Mouse (Mus musculus) limb, embryonic 11.5 days (tissue): ENCODE data around the gene Trim62. TPM values are rescaled to one million over a fixed set of nuclear protein-coding genes. Genes with fewer than 3 reads are reported as not detected.

Experiments
- ATAC-seq: fragments of 200-750 bp; cut with Nextera tagmentation; 2 replicates; pipeline ENCODE4 v1.8.0; 2017; ENCODE audit warnings: low read depth; ENCODE audit not compliant: insufficient number of reproducible peaks, low FRiP score, low TSS enrichment
- DNase-seq: peaks from one replicate; pipeline ENCODE4 v3.0.0-alpha.2; 2015; ENCODE audit warnings: low spot score
- H3K27ac ChIP-seq: fragments of 300-500 bp; sonication (generic); replicated peaks from 2 replicates; pipeline ENCODE4 v1.5.1; 2014; ENCODE audit warnings: low read depth, mild to moderate bottlenecking, low read length
- H3K27me3 ChIP-seq: fragments of 300-500 bp; sonication (generic); 2 replicates; pipeline ENCODE4 v1.6.1; 2014; ENCODE audit warnings: mild to moderate bottlenecking, low read length, mixed read lengths; ENCODE audit not compliant: control insufficient read depth, insufficient read depth
- H3K36me3 ChIP-seq: fragments of 300-500 bp; sonication (generic); 2 replicates; pipeline ENCODE4 v1.6.1; 2014; ENCODE audit warnings: mild to moderate bottlenecking, low read length, moderate library complexity, mixed read lengths; ENCODE audit not compliant: control insufficient read depth, insufficient read depth
- H3K4me1 ChIP-seq: fragments of 300-500 bp; sonication (generic); 2 replicates; pipeline ENCODE4 v1.6.1; 2014; ENCODE audit warnings: low read length, mixed read lengths; ENCODE audit not compliant: control insufficient read depth, insufficient read depth
- H3K4me2 ChIP-seq: fragments of 300-500 bp; sonication (generic); 2 replicates; pipeline ENCODE4 v1.6.1; 2014; ENCODE audit warnings: low read depth, mild to moderate bottlenecking, moderate library complexity; ENCODE audit not compliant: severe bottlenecking
- H3K4me3 ChIP-seq: fragments of 300-500 bp; sonication (generic); 2 replicates; pipeline ENCODE4 v1.5.1; 2014; ENCODE audit warnings: low read depth, low read length
- H3K9ac ChIP-seq: fragments of 300-500 bp; sonication (generic); 2 replicates; pipeline ENCODE4 v1.6.1; 2014; ENCODE audit warnings: mild to moderate bottlenecking, low read length
- H3K9me3 ChIP-seq: fragments of 300-500 bp; sonication (generic); 2 replicates; pipeline ENCODE4 v1.6.1; 2016; ENCODE audit warnings: low read length; ENCODE audit not compliant: control insufficient read depth
- WGBS: fragments of 180-500 bp; shearing (Covaris S2); extraction: QIAGEN DNeasy Blood & Tissue Kit; methylation state at CpG from one replicate; pipeline ENCODE4 v1.1.7; 2014; 5-methylcytosine and 5-hydroxymethylcytosine counted together
- polyA plus RNA-seq: library from polyadenylated mRNA; unstranded; fragments of >200 nt; fragmentation: Nextera tagmentation; extraction: Ambion mirVana; gene quantifications from 2 replicates; pipeline ENCODE4 v1.2.1, GENCODE M21; 2014

The Trim62 gene
- polyA plus RNA-seq = 10.3 and 11.7 TPM in 2 replicates

DNA sequence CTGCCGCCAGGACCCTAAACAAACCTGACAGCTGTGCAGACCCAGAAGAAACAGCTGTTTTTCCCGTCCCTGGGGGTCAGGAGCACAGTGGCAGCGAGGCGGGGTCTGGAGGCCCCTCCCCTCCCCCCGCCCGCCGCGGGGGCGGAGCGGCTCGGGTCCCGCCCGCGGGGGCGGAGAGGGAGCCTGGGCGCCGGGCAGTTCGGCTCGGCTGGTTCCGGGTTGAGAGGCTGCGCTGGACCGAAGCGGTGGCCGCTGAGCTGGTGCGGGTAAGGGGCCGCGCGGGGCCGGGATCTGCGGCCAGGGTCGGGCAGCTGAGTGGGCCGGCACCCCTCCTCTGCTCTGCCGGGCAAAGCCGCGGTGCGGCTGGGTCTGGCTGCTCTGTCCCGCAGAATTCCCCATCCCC lies at the start of gene Trim62:
Gene Trim62, plus strand, starts transcription at position 202 of the 403 bp plus-strand sequence.
- ATAC-seq = peak; percentile 42; the same call in 1 of the 2 replicates
- no peaks in the 10 kb centered on the region for H3K9me3 ChIP-seq
- H3K4me2 ChIP-seq = peak within 1 kb of the TSS; percentile 99
- H3K4me3 ChIP-seq = peak within 1 kb of the TSS; percentile 64
- DNase-seq = peak; percentile 83
- peaks cover 21% of the 10 kb centered on the region for H3K4me1 ChIP-seq
- H3K36me3 ChIP-seq = no peaks in the 10 kb centered on the region
- H3K27me3 ChIP-seq = no peaks in the 10 kb centered on the region
- peak within 1 kb of the TSS; percentile 60 for H3K9ac ChIP-seq
- H3K27ac ChIP-seq = no peak within 1 kb of the TSS; the same call in 1 of the 2 replicates
- 0% methylated on average over 35 of the region's 37 CpGs for WGBS

DNA sequence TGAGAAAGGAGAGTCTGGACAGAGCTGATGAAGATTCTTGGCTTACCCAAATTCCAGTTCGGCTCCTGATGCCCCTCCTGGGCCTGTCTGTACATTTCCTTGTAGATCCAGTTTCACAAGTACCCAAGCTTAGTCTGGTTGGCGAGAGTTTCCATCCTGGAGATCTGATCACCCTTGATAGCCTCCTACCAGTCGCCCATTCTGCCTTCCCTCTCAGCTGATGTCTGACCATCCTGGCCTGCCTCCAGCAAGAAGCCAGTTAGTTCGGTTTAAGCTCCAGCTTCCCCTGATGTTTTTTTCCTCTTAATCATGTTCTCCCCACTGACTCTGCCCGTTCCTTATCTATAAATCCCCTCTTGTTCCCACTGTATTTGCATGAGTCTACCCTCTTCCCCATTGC lies 45.2 kb upstream of the Trim62 start:
- H3K36me3 ChIP-seq = no peaks in the 10 kb centered on the region
- H3K4me3 ChIP-seq = no peak overlapping the region
- no peak for DNase-seq
- ATAC-seq = no peak
- no peak overlapping the region for H3K27ac ChIP-seq
- no peak overlapping the region for H3K4me2 ChIP-seq
- WGBS = 65% methylated on average over 5 of the region's 5 CpGs
- no peak overlapping the region for H3K9ac ChIP-seq
- peaks cover 11% of the 10 kb centered on the region for H3K4me1 ChIP-seq
- H3K27me3 ChIP-seq = no peaks in the 10 kb centered on the region
- no peaks in the 10 kb centered on the region for H3K9me3 ChIP-seq

DNA sequence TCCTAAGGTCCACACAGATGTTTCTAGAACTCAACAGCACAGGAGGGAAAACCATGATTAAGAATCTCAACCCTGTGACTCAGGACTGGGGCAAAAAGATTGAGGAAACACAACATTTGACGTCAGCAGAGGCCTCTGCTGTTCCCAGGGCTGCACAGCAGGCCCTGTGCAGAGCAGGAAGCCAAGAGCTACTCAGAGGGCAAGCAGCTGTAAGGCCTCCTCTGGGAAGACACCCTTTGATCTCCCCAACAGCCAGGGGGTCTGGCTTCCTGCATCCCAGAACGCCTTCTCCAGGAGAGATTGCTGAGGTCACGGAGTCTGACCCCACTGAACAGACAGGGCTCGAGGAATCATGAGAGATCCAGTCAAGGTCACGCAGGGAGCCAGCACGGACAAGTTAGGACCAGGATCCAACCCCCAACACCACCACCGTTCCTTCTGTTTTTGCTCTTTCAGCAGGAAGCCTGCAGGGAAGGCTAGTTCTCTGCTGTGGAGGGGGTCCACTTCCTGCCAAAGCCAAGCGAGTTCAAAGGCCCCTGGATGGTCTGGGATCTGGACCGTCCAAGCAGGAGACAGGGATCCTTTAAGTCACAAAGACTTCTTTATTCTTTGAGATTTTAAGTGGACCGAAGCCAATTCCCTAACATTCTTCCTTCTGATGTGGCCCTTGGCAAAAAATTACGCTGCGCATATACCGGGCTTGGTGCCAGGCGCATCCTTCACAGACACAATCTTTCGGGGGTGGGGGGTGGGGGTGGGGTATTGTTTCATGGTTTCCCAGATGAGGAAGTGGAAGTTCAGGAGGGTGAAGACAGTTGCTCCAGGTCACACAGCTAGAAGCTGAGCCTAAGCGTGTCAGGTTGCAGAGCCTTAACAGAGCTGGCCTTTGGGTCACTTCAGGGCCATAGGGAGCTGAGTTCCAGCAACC lies 43.3 kb upstream of the Trim62 start:
- 40% methylated on average over 16 of the region's 16 CpGs for WGBS

DNA sequence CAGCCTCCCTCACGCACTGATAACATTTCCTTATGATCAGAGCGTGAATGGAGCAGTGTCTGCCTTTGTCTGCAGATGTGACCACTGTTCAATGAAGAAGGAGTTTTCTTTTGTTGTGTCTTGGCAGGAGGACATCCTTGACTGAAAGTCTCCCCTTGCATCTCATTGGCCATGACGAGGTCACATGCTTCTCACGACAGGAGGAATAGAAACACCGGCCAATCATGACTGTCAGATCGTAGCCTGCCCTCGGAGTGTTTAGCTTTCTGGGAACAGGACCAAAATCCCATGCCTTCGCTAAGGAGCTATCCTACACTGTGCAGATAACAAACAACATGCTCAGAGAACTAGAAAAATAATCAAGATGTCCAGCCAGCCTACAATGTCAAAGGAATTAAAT lies 42.1 kb upstream of the Trim62 start:
- Histone ChIP-seq H3K4me2 (no peak overlapping the region), H3K4me1 (peaks cover 11% of the 10 kb centered on the region), H3K27ac (no peak overlapping the region), H3K36me3 (no peaks in the 10 kb centered on the region), H3K4me3 (no peak overlapping the region), H3K9ac (no peak overlapping the region), H3K27me3 (no peaks in the 10 kb centered on the region), H3K9me3 (no peaks in the 10 kb centered on the region)
- DNase-seq (no peak), ATAC-seq (no peak)
- 87% methylated on average over 8 of the region's 8 CpGs for WGBS

More for the DNA sequence above, 43.3 kb upstream of the Trim62 start:
- peaks cover 11% of the 10 kb centered on the region for H3K4me1 ChIP-seq
- ATAC-seq = no peak
- H3K4me2 ChIP-seq = no peak overlapping the region
- H3K4me3 ChIP-seq = no peak overlapping the region
- H3K9me3 ChIP-seq = no peaks in the 10 kb centered on the region
- peak; percentile 45 for DNase-seq
- no peak overlapping the region; the same call in none of the 2 replicates for H3K27ac ChIP-seq
- no peak overlapping the region for H3K9ac ChIP-seq
- H3K36me3 ChIP-seq = no peaks in the 10 kb centered on the region
- no peaks in the 10 kb centered on the region for H3K27me3 ChIP-seq

DNA sequence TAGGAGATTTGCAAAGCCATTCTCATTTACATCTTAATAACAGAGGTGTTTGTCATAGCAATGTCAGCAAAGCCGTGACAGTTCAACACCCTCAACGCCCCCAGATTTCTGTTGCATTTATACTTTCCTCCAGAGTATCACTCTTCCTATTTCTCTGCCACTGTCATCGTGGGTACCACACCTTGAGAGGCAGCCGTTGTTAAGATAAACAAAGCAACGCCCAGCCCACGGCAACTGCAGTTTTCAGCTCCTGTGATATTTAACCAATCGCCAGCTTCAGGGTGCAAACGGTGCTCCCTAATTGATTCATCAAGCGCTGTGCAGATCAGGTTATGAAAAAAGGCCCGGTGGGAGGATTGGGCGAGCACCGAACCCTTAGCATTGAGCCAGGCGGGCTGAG lies 38.8 kb upstream of the Trim62 start:
- H3K9ac ChIP-seq = no peak overlapping the region
- no peaks in the 10 kb centered on the region for H3K27me3 ChIP-seq
- no peak overlapping the region for H3K4me3 ChIP-seq
- no peaks in the 10 kb centered on the region for H3K9me3 ChIP-seq
- peaks cover 9% of the 10 kb centered on the region for H3K4me1 ChIP-seq
- WGBS = 45% methylated on average over 13 of the region's 13 CpGs
- DNase-seq (no peak), ATAC-seq (no peak)
- H3K4me2 ChIP-seq = no peak overlapping the region
- no peak overlapping the region for H3K27ac ChIP-seq
- H3K36me3 ChIP-seq = no peaks in the 10 kb centered on the region

DNA sequence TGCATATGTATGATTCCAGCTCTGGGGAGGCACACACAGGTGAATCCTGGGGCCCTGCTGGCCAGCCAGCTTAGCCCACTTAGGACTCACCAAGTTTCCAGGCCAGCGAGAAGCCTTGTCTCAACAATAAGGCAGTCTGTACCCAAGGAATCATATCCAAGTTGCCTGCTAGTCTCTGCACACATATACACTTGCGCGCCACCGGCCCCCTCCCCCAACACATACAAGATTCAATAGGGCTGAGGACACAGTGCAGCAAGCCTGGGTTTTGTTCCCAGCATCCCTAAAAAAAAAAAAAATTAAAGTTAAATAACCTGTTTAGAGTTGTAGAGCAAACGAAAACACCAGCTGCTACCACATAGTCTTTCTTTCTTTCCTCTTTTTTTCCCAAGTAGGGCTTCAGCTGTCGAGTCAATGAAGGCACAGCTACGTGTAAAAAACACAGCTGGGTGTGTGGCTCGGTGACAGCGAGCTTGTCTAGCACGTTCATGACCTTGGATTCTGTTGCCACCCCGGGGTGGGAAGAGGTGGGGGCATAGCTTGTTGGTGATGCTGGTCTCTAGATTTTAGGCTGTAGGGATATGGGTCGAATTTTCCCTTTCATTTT lies 37.9 kb upstream of the Trim62 start:
- H3K27ac ChIP-seq = no peak overlapping the region
- no peaks in the 10 kb centered on the region for H3K36me3 ChIP-seq
- no peak for DNase-seq
- H3K9ac ChIP-seq = no peak overlapping the region
- no peak overlapping the region for H3K4me2 ChIP-seq
- H3K4me1 ChIP-seq = 0 out of 2 replicates have a peak, but pooled peaks cover 1% of the 10 kb centered on the region
- H3K9me3 ChIP-seq = no peaks in the 10 kb centered on the region
- no peak for ATAC-seq
- H3K27me3 ChIP-seq = no peaks in the 10 kb centered on the region
- no peak overlapping the region for H3K4me3 ChIP-seq
- WGBS = 82% methylated on average over 12 of the region's 12 CpGs

DNA sequence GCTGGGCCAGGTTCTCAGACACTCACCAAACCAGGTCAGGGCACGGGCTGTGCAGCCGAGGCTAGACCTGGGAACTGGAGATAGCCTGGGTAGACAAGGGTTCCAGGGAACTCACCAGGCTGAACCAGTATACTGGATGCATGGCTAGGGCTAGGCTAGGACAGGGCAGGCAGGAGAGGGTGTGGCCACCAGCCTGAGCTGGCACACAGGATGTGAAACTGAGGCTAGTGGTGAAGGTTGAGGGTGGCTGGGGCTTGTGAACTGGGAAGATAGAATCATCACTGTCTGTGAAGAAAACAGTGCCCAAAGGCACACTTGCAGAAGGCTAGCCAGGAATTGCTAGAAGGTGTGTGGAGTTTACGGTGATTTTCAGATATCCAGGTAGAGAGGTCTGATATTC lies 34.4 kb upstream of the Trim62 start:
- whole genome bisulfite sequencing = 90% methylated on average over 3 of the region's 3 CpGs
- Histone ChIP-seq H3K27me3 (no peaks in the 10 kb centered on the region), H3K4me1 (no peaks in the 10 kb centered on the region), H3K27ac (no peak overlapping the region), H3K9me3 (no peaks in the 10 kb centered on the region), H3K36me3 (no peaks in the 10 kb centered on the region), H3K4me2 (no peak overlapping the region), H3K4me3 (no peak overlapping the region), H3K9ac (no peak overlapping the region)
- ATAC-seq = no peak
- DNase-seq = no peak

DNA sequence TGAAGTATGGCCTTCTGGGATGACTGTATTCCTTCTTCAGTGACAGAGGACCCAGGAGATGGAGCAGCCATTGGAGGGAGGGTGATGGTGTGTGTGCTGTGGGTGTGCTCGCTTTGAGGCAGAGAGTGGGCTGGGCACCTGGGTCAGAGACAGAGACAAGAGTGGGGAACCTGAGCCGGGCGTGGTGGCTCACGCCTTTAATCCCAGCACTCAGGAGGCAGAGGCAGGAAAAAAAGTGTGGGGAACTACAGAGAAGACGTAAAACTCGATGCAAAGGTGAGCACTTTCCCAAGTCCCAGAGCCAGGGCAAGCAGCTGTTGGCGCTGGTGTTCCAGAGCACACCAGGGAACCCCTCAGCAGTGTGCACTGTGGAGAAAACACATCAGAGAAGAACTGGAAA lies 33.7 kb upstream of the Trim62 start:
- Histone ChIP-seq H3K27me3 (no peaks in the 10 kb centered on the region), H3K9ac (no peak overlapping the region), H3K4me2 (no peak overlapping the region), H3K36me3 (no peaks in the 10 kb centered on the region), H3K4me1 (no peaks in the 10 kb centered on the region), H3K9me3 (no peaks in the 10 kb centered on the region), H3K27ac (no peak overlapping the region), H3K4me3 (no peak overlapping the region)
- ATAC-seq (no peak), DNase-seq (no peak)
- WGBS = 71% methylated on average over 7 of the region's 7 CpGs
